Mouse (Mus musculus): ENCODE data around the gene Tmem115.

Gene Tmem115

GRCm38 (mm10) chr9:107521711-107522399, 11.9 kb upstream of the Tmem115 start:
- DNase-seq (ENCODE audit: low spot score) = no peak

DNA sequence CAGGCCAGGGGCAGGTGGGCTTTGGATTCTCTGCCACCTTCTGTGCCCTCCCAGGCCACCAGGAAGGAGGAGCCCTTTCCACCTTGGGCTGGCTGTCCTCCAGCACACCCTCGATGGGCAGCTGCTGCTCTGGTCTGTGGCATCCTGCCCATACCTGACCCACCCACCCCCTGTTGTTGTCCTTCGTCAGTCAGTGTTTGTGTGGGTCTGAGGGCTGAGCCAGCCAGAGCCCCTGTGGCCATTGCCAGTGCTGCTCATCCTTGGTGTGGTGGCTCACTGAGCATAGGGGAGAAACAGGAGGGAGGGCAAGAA, 11.4 kb upstream of the Tmem115 start:
- DNase-seq (ENCODE audit: low spot score) = no peak

DNA sequence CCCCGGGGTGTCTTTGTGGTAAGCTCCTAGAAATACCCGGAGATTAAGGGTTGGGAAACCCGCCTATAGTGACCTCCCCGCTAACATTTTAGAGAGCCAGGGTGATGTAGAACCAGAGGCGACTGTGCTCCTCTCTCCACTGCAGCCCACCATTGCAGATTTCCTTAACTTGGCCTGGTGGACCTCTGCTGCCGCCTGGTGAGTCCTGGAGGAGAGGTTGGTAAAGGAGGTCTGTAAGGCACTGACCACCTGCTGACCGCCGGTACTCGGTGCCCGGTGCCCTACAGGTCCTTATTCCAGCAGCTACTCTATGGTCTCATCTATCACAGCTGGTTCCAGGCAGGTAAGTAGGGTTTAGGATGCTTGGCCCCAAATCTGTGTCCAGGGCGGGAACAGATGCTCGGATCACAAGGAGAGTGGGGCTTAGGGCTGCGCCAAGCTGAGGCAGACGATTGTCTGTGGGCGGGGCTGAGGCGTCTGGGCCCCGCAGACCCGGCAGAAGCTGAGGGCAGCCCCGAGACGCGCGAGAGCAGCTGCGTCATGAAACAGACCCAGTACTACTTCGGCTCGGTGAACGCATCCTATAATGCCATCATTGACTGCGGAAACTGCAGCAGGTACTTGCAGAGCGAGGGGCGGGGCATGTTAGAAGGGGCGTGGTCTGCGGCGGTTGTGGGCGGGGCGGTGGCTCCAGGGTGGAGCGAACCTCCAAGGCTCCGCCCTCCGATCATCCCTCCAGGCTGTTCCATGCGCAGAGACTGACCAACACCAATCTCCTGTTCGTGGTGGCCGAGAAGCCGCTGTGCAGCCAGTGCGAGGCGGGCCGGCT, 7.3 kb upstream of the Tmem115 start:
- no peak for DNase-seq (ENCODE audit: low spot score)

GRCm38 (mm10) chr9:107534408-107535202, 860 bp downstream of the Tmem115 start:
- no peak for DNase-seq (ENCODE audit: low spot score)

GRCm38 (mm10) chr9:107538231-107538630, 4.5 kb downstream of the Tmem115 start:
- DNase-seq (ENCODE audit: low spot score) = no peak

- no peak for DNase-seq (ENCODE audit: low spot score)
These were observed 5.0 kb downstream of the Tmem115 start for GRCm38 (mm10) chr9:107538711-107539110.

- DNase-seq (ENCODE audit: low spot score) = no peak
These were observed 6.2 kb downstream of the Tmem115 start for GRCm38 (mm10) chr9:107539940-107540339.

GRCm38 (mm10) chr9:107540420-107540819, 6.7 kb downstream of the Tmem115 start:
- DNase-seq (ENCODE audit: low spot score) = no peak

- DNase-seq (ENCODE audit: low spot score) = no peak
These were observed 7.3 kb downstream of the Tmem115 start for GRCm38 (mm10) chr9:107541005-107541404.

- peak; percentile 77 for DNase-seq (ENCODE audit: low spot score)
These were observed 8.0 kb downstream of the Tmem115 start, which contains the start of the genes Cyb561d2 and Nprl2 for GRCm38 (mm10) chr9:107541474-107542351. TSS of gene Cyb561d2 (minus strand) at chr9:107542193. TSS of gene Nprl2 (plus strand) at chr9:107542226.

DNA sequence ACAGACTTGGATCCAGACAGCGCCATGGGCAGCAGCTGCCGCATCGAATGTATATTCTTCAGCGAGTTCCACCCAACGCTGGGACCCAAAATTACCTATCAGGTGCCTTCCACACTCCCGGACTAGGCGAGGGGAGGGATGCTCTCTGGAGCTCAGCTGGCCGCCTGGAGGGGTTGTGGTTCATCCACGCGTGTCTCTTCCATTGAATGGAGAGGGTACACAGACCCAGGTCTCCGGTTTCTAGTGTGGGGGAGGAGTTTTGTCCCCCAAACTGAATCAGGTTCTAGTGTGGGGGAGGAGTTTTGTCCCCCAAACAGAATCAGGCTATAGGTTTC, 8.6 kb downstream of the Tmem115 start:
- DNase-seq (ENCODE audit: low spot score) = no peak

DNA sequence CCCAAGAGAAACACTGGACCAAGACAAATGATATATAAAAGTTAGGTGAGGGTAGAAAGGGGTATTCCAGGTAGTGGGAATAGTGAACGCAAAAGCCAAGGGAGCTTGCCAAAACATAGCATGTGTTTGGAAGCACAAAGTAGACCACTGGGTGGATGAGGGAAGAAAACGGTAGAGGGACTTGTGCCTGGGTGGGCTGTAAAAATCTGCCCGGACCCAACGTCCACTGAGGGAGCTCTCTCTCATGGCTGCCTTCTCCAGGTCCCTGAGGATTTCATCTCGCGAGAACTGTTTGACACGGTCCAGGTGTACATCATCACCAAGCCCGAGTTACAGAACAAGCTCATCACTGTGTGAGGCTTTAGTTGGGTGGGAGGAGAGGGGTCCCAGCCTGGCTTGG, 9.0 kb downstream of the Tmem115 start:
- no peak for DNase-seq (ENCODE audit: low spot score)

- no peak for DNase-seq (ENCODE audit: low spot score)
These were observed 9.6 kb downstream of the Tmem115 start for GRCm38 (mm10) chr9:107543299-107543698.

GRCm38 (mm10) chr9:107544196-107544700, 10.5 kb downstream of the Tmem115 start:
- no peak for DNase-seq (ENCODE audit: low spot score)

GRCm38 (mm10) chr9:107544729-107545128, 11.0 kb downstream of the Tmem115 start:
- no peak for DNase-seq (ENCODE audit: low spot score)

DNA sequence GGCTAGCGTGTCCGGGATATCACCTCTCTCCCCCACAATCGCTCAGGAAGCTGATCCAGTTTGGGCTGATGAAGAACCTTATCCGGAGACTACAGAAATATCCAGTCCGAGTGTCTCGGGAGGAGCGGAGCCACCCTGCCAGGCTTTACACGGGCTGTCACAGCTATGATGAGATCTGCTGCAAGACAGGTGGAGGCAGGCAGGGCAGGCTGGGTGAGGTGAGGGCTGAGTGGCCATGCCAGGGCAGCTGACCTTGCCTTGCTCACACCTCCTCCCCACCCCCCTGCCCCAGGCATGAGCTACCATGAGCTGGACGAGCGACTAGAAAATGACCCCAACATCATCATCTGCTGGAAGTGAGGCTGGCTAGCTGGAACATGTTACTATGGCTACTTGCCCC, 11.5 kb downstream of the Tmem115 start:
- no peak for DNase-seq (ENCODE audit: low spot score)

DNA sequence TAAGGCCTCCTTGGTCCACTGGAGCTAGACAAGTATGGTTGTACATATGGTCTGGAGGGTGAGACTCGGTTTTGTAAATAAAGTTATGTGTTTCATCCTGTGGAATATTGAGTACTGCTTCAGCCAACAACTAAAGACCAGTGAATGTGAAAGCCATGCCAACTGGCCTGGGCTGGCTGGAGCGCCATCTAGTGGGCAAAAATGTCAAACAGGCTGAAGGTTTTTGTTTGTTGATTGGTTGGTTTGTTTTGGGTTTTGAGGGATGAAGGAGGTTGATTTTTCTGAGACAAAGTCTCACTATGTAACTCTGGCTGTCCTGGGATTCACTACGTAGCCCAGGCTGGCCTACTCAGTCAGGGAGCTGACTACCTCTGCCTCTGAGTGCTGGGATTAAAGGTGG, 11.9 kb downstream of the Tmem115 start:
- no peak for DNase-seq (ENCODE audit: low spot score)

- no peak for DNase-seq (ENCODE audit: low spot score)
These were observed 13.3 kb downstream of the Tmem115 start, which contains the start of gene Zmynd10 for GRCm38 (mm10) chr9:107547026-107547425. TSS of gene Zmynd10 (plus strand) at chr9:107547298.

DNA sequence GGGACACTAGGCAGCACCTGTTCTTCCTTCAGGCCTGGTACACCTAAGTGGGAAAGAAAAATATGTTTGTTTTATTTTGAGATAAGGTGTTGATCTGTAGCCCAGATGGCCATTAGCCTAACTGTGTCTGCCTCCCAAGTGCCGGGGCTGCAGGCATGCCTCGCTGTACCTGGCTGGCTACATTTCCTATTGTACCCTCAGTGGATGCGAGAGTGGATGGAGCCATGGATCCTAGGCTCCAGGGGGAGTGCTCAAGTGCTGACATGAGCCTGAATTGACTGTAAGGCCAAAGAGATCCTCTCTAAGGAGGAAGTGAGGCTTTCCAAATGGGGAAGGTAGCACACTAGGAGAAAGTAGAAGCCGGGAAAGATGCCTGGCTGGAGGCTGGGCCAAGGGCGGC, 14.2 kb downstream of the Tmem115 start:
- no peak for DNase-seq (ENCODE audit: low spot score)

GRCm38 (mm10) chr9:107548820-107549219, 15.1 kb downstream of the Tmem115 start:
- no peak for DNase-seq (ENCODE audit: low spot score)

- DNase-seq (ENCODE audit: low spot score) = no peak
These were observed 15.7 kb downstream of the Tmem115 start for GRCm38 (mm10) chr9:107549297-107550074.

Measured in urinary bladder, postnatal 10 days (tissue).